In genomic region chr2:74657251-74658023, GRCm38 (mm10) we compare ENCODE assay signal across 9 mouse cellular contexts. TPM values are rescaled to one million over a fixed set of nuclear protein-coding genes. Genes with fewer than 3 reads are reported as not detected.
A peak's percentile ranks its signal among the peaks of the same experiment; 100 is the strongest.
DNase-seq lines count a peak whose midpoint lies in the region; ATAC-seq and TF ChIP-seq lines count a peak whose summit lies in the region.
"Had no signal": no experiment of that assay in that cellular context is flagged by ENCODE, and none has a peak within 500 bp of the region (broad histone marks: within the 10 kb centered on the region; RNA-seq: fewer than 3 reads in every experiment).

No protein-coding gene starts in this region.

- 0 out of 2 replicates have a peak overlapping the region, but pooled peaks have one; percentile 5 for H3K4me2 ChIP-seq in lung, postnatal 0 days (replicated peaks; ENCODE audit: low read depth, low read length)
- peak overlapping the region; percentile 15; the same call in 1 of the 2 replicates for H3K4me2 ChIP-seq in embryonic facial prominence, embryonic 12.5 days (replicated peaks)
- H3K4me2 ChIP-seq in neural tube, embryonic 11.5 days (ENCODE audit: low read depth), result 0 out of 2 replicates have a peak overlapping the region, but pooled peaks have one; percentile 20

- H3K36me3 ChIP-seq in lung, postnatal 0 days (ENCODE audit: insufficient read depth, low read length), result no peaks in the 10 kb centered on the region
- H3K36me3 ChIP-seq in embryonic facial prominence, embryonic 12.5 days, result no peaks in the 10 kb centered on the region
- H3K36me3 ChIP-seq in neural tube, embryonic 11.5 days (ENCODE audit: control insufficient read depth, insufficient read depth, low read length), result no peaks in the 10 kb centered on the region

- ATAC-seq in lung, postnatal 0 days, result no peak
- no peak for ATAC-seq in embryonic facial prominence, embryonic 12.5 days (ENCODE audit: insufficient number of reproducible peaks, insufficient read depth, low FRiP score, low TSS enrichment)
- ATAC-seq in inflammation-experienced regulatory T-cells, adult 6 months, result peak; percentile 46
- no peak for ATAC-seq in neural tube, embryonic 11.5 days (ENCODE audit: insufficient read depth, low FRiP score, low TSS enrichment)
- no peak for ATAC-seq in frontal cortex, adult (ENCODE audit: low TSS enrichment)

- H3K27me3 ChIP-seq in lung, postnatal 0 days (replicated peaks; ENCODE audit: insufficient read depth, low read length), result peaks cover 75% of the 10 kb centered on the region
- H3K27me3 ChIP-seq in embryonic facial prominence, embryonic 12.5 days, result peaks cover 75% of the 10 kb centered on the region
- H3K27me3 ChIP-seq in neural tube, embryonic 11.5 days (ENCODE audit: control insufficient read depth, insufficient read depth, low read length), result peaks cover 89% of the 10 kb centered on the region

- H3K4me3 ChIP-seq in lung, postnatal 0 days (ENCODE audit: low read depth, low read length), result peak overlapping the region; percentile 12; the same call in 1 of the 2 replicates
- peak overlapping the region; percentile 15; the same call in 1 of the 2 replicates for H3K4me3 ChIP-seq in embryonic facial prominence, embryonic 12.5 days
- H3K4me3 ChIP-seq in neural tube, embryonic 11.5 days (ENCODE audit: low read depth, low read length), result peak overlapping the region; percentile 24

- no peak overlapping the region for H3K9ac ChIP-seq in lung, postnatal 0 days (replicated peaks; ENCODE audit: low read depth)
- H3K9ac ChIP-seq in embryonic facial prominence, embryonic 12.5 days, result no peak overlapping the region
- H3K9ac ChIP-seq in neural tube, embryonic 11.5 days (ENCODE audit: low read length), result no peak overlapping the region

- TF ChIP-seq EP300 in lung, postnatal 0 days (IDR thresholded peaks at IDR 0.05), result no peak

- no peak for TF ChIP-seq CTCF in lung, postnatal 0 days (IDR thresholded peaks at IDR 0.05)

- 0 out of 2 replicates have a peak, but pooled peaks cover 9% of the 10 kb centered on the region for H3K4me1 ChIP-seq in lung, postnatal 0 days (ENCODE audit: insufficient read depth, low read depth, low read length)
- peaks cover 9% of the 10 kb centered on the region; the same call in 1 of the 2 replicates for H3K4me1 ChIP-seq in embryonic facial prominence, embryonic 12.5 days
- 0 out of 2 replicates have a peak, but pooled peaks cover 5% of the 10 kb centered on the region for H3K4me1 ChIP-seq in neural tube, embryonic 11.5 days (ENCODE audit: control insufficient read depth, insufficient read depth, low read length)

- DNase-seq in lung, postnatal 0 days (ENCODE audit: low spot score), result no peak
- no peak for DNase-seq in lung, adult 18-20 months
- peak; percentile 60 for DNase-seq in neural tube, embryonic 11.5 days (ENCODE audit: low spot score)
- DNase-seq in frontal cortex, adult 2 months (ENCODE audit: extremely low spot score in 1 of 2, low spot score in 1 of 2), result no peak
- no peak for DNase-seq in cerebellum, adult 9-11 months

- H3K27ac ChIP-seq in lung, postnatal 0 days (ENCODE audit: low read length), result no peak overlapping the region
- H3K27ac ChIP-seq in embryonic facial prominence, embryonic 12.5 days, result no peak overlapping the region
- no peak overlapping the region for H3K27ac ChIP-seq in neural tube, embryonic 11.5 days (ENCODE audit: low read depth, low read length)

- H3K9me3 ChIP-seq in lung, postnatal 0 days (ENCODE audit: low read length), result no peaks in the 10 kb centered on the region
- H3K9me3 ChIP-seq in embryonic facial prominence, embryonic 12.5 days, result no peaks in the 10 kb centered on the region
- H3K9me3 ChIP-seq in neural tube, embryonic 11.5 days (ENCODE audit: control insufficient read depth, low read length), result no peaks in the 10 kb centered on the region

- WGBS in lung, postnatal 0 days, result 4% methylated on average over 53 of the region's 62 CpGs
- 2% methylated on average over 62 of the region's 62 CpGs for WGBS in embryonic facial prominence, embryonic 12.5 days
- WGBS in neural tube, embryonic 11.5 days, result 2% methylated on average over 62 of the region's 62 CpGs

RNA-seq across cellular contexts. Expression of gene Evx2, which starts 1.9 kb away (rescaled TPM):
- polyA plus RNA-seq in lung, postnatal 0 days (2015; fragmentation: Nextera tagmentation; extraction: Ambion mirVana), result not detected in 2 replicates
- 0.06 TPM in 1 of 2 replicates, not detected in the other for polyA plus RNA-seq in embryonic facial prominence, embryonic 12.5 days (2016; fragmentation: Nextera tagmentation; extraction: Ambion mirVana)
- not detected for polyA plus RNA-seq in inflammation-experienced regulatory T-cells, adult 6 months (2017; shearing (Covaris generic))
- polyA plus RNA-seq in neural tube, embryonic 11.5 days (2014; fragmentation: Nextera tagmentation; extraction: Ambion mirVana), result 0.54 and 0.69 TPM in 2 replicates
- polyA plus RNA-seq in frontal cortex, adult 2 months (2012; rRNA removed), result not detected in 2 replicates
- polyA plus RNA-seq: liver, adult 2 months had no signal

RNA-seq across cellular contexts. Expression of gene Hoxd13, which starts 10.7 kb away (rescaled TPM):
- polyA plus RNA-seq in lung, postnatal 0 days (2015; fragmentation: Nextera tagmentation; extraction: Ambion mirVana), result not detected in 2 replicates
- polyA plus RNA-seq in embryonic facial prominence, embryonic 12.5 days (2016; fragmentation: Nextera tagmentation; extraction: Ambion mirVana), result not detected in 2 replicates
- not detected for polyA plus RNA-seq in inflammation-experienced regulatory T-cells, adult 6 months (2017; shearing (Covaris generic))
- 0.41 and 1.0 TPM in 2 replicates for polyA plus RNA-seq in neural tube, embryonic 11.5 days (2014; fragmentation: Nextera tagmentation; extraction: Ambion mirVana)
- not detected in 2 replicates for polyA plus RNA-seq in frontal cortex, adult 2 months (2012; rRNA removed)
- polyA plus RNA-seq: liver, adult 2 months had no signal

RNA-seq across cellular contexts. Expression of gene Hoxd12, which starts 17.4 kb away (rescaled TPM):
- polyA plus RNA-seq in lung, postnatal 0 days (2015; fragmentation: Nextera tagmentation; extraction: Ambion mirVana), result not detected in 2 replicates
- polyA plus RNA-seq in embryonic facial prominence, embryonic 12.5 days (2016; fragmentation: Nextera tagmentation; extraction: Ambion mirVana), result 0.11 TPM in 1 of 2 replicates, not detected in the other
- not detected for polyA plus RNA-seq in inflammation-experienced regulatory T-cells, adult 6 months (2017; shearing (Covaris generic))
- polyA plus RNA-seq in neural tube, embryonic 11.5 days (2014; fragmentation: Nextera tagmentation; extraction: Ambion mirVana), result 2.1 TPM in 2 replicates
- polyA plus RNA-seq in frontal cortex, adult 2 months (2012; rRNA removed), result not detected in 2 replicates
- polyA plus RNA-seq: liver, adult 2 months had no signal

RNA-seq across cellular contexts. Expression of gene Hoxd11, which starts 21.9 kb away (rescaled TPM):
- polyA plus RNA-seq in lung, postnatal 0 days (2015; fragmentation: Nextera tagmentation; extraction: Ambion mirVana), result not detected in 2 replicates
- not detected in 2 replicates for polyA plus RNA-seq in embryonic facial prominence, embryonic 12.5 days (2016; fragmentation: Nextera tagmentation; extraction: Ambion mirVana)
- polyA plus RNA-seq in inflammation-experienced regulatory T-cells, adult 6 months (2017; shearing (Covaris generic)), result under 1 TPM in 1 of 3 experiments, not detected in 2; 0.11 TPM
- polyA plus RNA-seq in neural tube, embryonic 11.5 days (2014; fragmentation: Nextera tagmentation; extraction: Ambion mirVana), result 8.1 and 8.5 TPM in 2 replicates
- polyA plus RNA-seq in frontal cortex, adult 2 months (2012; rRNA removed), result not detected in 2 replicates
- polyA plus RNA-seq: liver, adult 2 months had no signal

RNA-seq across cellular contexts. Expression of gene Hoxd10, which starts 34.3 kb away (rescaled TPM):
- 0.20 TPM in 1 of 2 replicates, not detected in the other for polyA plus RNA-seq in lung, postnatal 0 days (2015; fragmentation: Nextera tagmentation; extraction: Ambion mirVana)
- not detected in 2 replicates for polyA plus RNA-seq in embryonic facial prominence, embryonic 12.5 days (2016; fragmentation: Nextera tagmentation; extraction: Ambion mirVana)
- not detected for polyA plus RNA-seq in inflammation-experienced regulatory T-cells, adult 6 months (2017; shearing (Covaris generic))
- 28.1 and 29.3 TPM in 2 replicates for polyA plus RNA-seq in neural tube, embryonic 11.5 days (2014; fragmentation: Nextera tagmentation; extraction: Ambion mirVana)
- not detected in 2 replicates for polyA plus RNA-seq in frontal cortex, adult 2 months (2012; rRNA removed)
- polyA plus RNA-seq: liver, adult 2 months had no signal
